Mouse (Mus musculus) embryo, embryonic 10 days (tissue): ENCODE results near the gene Elk3.

Experiments used
- DNase-seq: peaks from one replicate; pipeline ENCODE4 v3.0.0-alpha.2; 2015; ENCODE audit warnings: low spot score

The Elk3 gene

GRCm38 (mm10) chr10:93242208-93242607 lies 68.7 kb downstream of the Elk3 start:
- DNase-seq: peak; percentile 22

GRCm38 (mm10) chr10:93239201-93239806 lies 71.6 kb downstream of the Elk3 start:
- DNase-seq: peak; percentile 28

- no peak for DNase-seq
Measured at GRCm38 (mm10) chr10:93234692-93235091, 76.2 kb downstream of the Elk3 start.

DNA sequence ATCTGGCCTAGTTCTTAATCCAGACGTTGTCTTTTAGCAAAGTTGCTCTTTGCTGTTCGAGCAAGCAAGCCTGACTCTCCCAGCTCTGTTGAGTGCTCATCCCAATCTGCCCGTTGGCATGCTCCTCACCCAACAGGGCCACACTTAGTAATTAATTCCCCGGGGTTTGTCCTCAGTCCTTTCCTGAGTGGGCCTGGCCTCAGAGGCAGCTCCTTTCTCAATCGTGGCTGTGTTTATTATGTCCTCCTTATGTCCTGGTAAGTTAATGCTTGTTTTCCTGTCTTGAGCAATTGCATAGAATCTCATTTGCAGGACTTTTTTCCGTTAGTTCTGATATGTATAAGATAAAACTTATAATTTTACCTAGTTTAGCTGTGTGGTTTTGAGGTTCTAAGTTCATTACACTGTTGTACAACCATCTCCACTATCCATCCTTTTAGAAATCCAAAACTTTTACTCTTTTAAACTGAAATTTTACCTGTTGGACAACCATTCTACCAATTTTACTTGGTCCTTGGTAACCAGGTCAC lies 77.2 kb downstream of the Elk3 start:
- DNase-seq: no peak

GRCm38 (mm10) chr10:93231893-93232292 lies 79.0 kb downstream of the Elk3 start:
- DNase-seq: no peak

GRCm38 (mm10) chr10:93231490-93231889 lies 79.4 kb downstream of the Elk3 start:
- no peak for DNase-seq

- no peak for DNase-seq
Measured at GRCm38 (mm10) chr10:93228401-93229007, 82.4 kb downstream of the Elk3 start.

DNA sequence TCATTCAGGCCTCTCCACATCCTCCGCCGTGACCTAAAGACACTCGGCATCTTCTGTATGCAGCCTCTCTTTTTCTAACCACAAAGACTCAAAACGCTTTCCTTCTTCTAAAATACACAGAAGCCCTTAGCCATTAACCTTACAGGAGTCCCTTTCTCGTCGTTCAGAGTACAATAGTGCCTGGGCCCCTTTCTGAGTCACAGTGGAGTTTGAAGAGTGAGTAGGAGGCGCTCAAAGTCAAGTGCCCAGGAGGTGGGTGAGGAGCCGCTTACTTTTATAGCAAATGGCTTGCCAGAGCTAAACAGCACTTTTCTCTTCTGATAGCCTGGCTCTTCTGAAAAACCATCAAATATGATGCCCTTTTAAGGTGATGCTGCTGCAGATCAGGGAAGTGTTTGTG lies 83.0 kb downstream of the Elk3 start:
- no peak for DNase-seq

DNA sequence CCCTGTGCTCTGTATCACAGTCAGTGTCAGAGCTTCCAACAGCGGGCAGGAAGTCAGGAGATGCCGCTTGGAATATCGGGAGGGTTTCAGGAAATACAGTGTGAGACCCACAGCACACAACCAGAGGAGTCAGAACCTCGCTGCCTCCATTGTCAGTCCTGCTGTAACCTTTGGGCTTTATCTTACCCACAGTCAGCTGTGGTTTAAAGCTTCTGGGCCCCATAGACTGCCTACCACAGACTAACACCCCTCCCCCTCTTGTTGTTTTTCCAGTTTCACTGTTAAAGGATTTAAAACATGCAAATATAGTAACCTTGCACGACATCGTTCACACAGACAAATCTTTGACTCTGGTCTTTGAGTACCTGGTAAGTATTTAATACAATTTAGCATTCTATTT lies 85.2 kb downstream of the Elk3 start:
- no peak for DNase-seq

DNA sequence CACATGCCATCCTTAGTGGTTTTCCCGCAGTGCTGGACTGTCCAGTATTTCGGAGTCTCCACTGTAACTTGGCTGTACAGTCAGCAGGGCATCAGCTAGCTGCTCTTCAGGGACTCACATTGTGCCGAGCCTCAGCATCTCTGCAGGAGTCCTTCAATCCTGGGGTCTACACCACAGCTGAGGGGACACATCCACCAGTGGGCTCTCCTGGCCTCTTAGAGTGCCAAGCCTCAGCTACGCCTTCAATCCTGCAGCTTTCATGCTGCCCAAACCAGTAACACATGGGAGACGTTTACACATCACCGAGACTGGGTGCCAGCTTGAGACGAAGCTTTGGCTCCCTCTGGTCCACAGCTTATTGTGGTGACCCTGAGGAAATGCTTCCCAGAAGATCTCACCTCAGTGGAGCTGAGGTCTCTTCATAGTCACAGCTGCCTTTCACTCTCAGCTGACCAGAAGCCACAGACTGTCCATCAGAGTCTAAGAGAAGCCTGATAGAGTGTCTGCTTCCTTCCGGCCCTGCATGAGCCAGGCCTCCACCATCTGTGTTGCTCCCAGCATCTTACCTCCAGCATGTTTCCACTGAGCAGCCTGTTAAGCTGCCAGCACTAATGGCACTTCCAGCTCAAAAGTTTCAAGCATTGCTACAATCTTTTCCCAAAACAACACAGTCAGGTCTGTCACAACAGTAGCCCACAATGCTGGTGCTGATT lies 95.7 kb downstream of the Elk3 start:
- DNase-seq: no peak

DNA sequence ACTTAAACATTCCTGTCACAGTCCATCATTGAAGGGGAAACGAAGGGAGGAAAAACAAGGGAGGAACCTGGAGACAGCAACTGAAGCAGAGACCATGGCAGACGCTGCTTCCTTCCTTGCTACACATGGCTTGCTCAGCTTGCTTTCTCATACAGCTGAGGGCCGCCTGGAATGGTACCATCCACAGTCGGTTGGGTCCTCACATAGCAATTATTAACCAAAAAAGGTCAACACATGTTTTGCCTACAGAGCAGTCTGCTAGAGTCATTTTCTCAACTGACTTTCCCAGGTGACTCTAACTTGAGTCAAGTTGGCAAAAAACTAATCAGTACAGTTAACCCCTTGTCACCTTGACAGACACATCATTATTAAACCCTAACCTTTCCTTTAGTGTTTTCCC lies 96.7 kb downstream of the Elk3 start:
- no peak for DNase-seq

DNA sequence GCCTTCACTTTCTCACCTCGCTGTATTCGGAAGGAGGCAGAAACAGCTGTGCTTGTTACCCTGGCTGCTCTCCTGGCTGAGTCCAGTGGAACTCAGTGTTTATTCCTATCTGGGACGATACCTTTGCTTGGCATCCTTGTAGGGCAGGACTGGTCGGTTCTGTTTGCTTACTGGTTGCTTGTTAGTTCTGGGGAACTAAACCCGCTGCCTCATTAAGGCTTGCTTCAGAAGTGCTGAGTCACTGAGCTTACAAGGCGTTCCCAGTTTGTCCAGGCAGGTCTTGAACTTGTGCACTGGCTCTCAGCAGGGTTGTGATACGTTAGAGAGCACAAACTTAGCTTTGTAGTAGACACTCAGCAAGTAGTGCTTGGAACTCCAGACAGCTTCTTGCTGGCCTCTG lies 97.6 kb downstream of the Elk3 start:
- no peak for DNase-seq

DNA sequence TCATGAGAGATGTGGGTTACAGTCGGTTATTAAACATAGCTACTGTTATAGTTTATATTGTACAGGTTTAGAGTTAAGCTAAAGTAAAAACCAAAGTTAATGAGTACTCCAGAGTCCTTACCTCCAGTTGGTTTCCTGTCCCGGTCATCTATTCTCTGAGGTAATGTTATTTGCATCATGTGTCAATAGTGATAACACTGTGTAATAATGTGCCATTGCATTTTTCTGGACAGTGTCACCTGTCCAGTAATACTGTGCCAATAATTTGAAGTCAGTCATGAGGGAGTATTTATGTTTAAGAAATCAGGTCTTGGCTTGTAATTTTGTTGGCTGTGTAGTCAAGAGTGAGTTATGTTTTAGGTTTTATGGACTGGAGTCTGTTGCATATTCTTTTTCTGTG lies 98.2 kb downstream of the Elk3 start:
- no peak for DNase-seq

GRCm38 (mm10) chr10:93207176-93207575 lies 103.8 kb downstream of the Elk3 start:
- DNase-seq: no peak

- DNase-seq: no peak
Measured at GRCm38 (mm10) chr10:93205287-93205956, 105.5 kb downstream of the Elk3 start.

GRCm38 (mm10) chr10:93201846-93202458 lies 109.0 kb downstream of the Elk3 start:
- DNase-seq: no peak

DNA sequence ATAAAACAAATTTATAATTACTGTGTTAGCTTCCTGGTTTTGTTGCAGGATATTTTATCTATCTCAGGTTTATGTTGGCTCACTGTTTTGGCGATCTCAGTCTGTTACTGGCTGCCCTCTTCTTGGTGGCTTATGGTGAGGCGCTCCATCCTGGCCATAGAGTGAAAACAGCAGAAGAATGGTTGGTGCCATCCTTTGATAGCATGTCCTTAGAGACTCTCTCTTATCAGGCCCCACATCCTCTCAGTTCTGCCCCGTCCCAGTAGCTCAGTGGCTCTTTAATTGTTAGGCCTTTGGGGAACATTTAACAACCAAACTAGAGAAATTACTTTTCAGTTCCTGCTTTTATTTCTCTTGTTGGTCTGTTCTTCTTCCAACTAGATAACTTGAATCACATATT lies 112.0 kb downstream of the Elk3 start:
- DNase-seq: no peak
